Mouse (Mus musculus): Measurements from ENCODE around the gene Pros1.

The Pros1 gene

DNA sequence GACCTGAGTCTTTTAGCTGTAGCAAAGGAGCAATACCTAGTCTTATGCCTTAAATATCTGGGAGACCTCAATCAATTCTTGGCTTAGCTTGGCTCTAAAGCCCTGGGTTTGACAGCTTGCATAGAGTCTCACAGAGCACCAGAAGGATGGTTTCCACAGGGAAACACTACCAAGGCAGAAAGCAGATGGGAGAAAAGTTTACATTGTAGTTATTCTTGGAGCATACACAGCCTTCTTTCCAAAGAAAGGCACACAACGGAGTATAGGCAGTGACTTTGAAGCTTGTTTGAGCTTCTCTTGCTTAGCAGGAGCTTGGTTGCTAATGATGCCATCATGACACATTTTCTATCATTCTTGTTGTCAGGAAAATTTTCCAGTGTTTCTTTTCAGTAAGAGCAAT, 6.0 kb downstream of the Pros1 start:
- no peak for DNase-seq (ENCODE audit: low read depth, low spot score)

DNA sequence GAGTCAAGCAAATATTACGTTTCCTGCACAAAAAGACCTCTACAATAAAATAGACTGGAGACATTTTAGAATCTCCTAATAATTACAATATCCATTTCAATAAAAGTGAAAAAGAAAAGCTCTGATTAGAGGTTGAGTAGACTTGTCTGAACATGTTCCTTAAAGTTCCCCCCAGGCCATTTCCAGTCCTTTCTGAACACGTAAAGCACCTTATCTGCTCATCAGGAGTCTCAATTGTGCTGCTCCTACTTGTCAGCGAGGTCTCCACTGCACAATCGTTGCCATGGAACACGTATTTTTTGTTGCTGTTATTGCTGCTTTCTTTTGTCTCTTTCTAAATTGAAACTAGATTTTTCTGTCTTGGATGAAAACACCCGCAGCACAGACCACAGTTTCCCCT, 7.3 kb downstream of the Pros1 start:
- no peak for DNase-seq (ENCODE audit: low read depth, low spot score)

GRCm38 (mm10) chr16:62872688-62873117, 18.6 kb downstream of the Pros1 start:
- DNase-seq (ENCODE audit: low read depth, low spot score): no peak

DNA sequence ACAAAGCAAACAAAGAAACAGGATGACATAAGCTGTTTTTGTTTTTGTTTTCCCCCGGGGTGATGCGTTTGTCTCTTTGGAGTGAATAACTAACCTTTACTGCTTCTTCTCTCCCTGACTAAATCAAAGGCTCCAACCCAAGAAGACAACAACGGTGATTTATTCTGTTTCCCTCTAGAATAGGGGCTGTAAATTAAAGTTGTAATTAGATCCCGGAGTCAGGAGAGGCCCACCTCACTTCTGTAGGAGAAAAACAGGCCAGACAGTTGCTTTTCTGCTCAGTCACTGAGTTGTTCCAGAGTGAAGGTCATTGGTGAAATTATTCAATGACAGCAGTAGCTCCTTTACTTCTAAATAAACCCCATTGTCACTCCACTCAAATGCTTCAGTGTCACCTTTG, 19.1 kb downstream of the Pros1 start:
- DNase-seq (ENCODE audit: low read depth, low spot score): no peak

DNA sequence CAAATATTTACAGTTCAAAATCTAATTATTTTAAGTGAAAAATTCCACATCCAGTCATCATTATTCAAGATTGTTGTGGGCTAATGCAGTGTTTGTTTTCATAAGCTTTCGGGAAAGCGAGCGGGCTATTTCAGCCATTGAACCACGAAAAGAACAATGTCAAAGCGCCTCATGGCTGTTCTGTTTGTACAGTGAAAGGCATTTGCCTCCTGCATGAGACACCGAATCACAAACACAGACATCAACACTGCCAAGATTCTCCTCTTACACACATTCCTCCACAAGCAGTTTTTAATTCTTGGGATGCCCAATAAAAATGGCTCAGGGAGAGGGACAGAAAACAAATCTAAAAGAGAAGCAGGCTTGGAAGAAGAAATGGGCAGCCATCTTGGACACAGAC, 20.0 kb downstream of the Pros1 start:
- no peak for DNase-seq (ENCODE audit: low read depth, low spot score)

GRCm38 (mm10) chr16:62895824-62896223, 41.7 kb downstream of the Pros1 start:
- no peak for DNase-seq (ENCODE audit: low read depth, low spot score)

- DNase-seq (ENCODE audit: low read depth, low spot score): no peak
Measured at GRCm38 (mm10) chr16:62911364-62911763, 57.3 kb downstream of the Pros1 start.

DNA sequence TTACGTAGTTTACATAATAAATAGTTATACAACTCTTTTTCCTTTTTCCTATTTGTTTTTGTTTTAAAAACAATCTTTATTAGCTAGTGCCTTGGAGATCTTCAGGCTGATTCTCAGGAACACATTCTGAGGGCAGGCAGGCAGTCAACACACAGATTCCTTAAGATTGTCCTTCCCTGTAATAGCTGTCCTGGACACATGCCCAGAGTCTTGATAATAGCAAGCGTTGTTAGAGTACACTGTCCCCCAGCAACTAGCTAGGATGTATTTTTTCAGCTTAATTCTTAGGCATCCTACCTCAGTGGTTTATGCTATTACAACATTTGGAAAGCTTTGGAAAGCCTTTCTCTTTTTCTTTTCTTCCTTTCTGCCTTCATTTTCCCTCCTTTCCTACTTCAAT, 58.1 kb downstream of the Pros1 start:
- DNase-seq (ENCODE audit: low read depth, low spot score): no peak

DNA sequence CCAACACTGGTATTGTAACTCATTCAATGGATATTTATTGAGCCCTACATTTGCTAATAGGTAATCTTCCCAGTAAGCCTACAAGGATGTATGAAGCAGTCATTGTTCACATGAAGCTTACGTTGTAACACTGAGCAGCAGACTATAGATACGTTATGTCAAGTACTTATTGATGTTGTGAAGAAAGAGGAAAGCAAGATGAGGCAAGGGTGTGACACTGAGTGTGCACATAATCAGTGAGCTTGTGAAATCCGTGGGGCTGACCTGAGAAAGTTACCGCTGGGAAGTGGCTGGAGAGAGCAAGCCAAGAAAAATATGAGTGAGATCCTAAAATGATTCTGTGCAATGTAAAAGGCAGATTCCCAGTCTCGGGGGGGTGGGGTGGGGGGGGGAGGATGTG, 61.4 kb downstream of the Pros1 start:
- DNase-seq (ENCODE audit: low read depth, low spot score): no peak

DNA sequence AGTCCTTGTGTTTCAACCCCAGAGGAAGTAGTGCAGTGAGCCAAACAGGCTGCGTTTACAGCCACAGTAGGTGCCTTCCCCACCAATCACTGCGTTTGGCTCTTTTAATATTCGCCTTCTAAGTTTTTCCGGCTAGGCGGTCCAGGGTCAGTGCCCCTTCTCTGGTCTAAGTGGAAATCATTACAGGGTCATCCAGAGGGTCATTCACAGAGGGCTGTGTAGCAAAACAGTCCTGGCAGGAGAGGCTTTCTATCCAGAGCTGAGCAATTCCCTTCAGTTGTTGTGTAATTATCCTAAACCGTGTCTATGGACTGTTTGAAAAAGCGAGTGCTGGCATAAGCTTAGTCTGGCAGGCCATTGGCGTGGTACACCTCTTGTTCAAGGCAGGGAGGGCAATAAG, 68.1 kb downstream of the Pros1 start:
- no peak for DNase-seq (ENCODE audit: low read depth, low spot score)

DNA sequence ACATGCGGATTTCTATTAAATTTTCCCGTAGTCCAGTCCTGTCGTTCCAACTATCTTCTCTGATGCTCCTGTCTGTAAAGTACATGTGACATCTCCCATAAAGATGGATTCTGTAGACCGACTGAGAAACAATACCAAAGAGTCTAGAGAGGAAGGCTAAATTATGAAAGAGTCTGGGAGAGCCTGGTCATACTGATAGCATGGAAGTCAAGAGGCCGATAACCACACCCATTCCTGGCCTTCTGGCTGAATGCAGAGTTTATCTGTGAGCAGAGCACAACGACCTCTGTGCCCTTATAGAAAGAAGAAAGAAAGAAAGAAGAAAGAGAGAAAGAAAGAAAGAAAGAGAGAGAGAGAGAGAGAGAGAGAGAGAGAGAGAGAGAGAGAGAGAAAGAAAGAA, 77.2 kb downstream of the Pros1 start:
- DNase-seq (ENCODE audit: low read depth, low spot score): no peak

DNA sequence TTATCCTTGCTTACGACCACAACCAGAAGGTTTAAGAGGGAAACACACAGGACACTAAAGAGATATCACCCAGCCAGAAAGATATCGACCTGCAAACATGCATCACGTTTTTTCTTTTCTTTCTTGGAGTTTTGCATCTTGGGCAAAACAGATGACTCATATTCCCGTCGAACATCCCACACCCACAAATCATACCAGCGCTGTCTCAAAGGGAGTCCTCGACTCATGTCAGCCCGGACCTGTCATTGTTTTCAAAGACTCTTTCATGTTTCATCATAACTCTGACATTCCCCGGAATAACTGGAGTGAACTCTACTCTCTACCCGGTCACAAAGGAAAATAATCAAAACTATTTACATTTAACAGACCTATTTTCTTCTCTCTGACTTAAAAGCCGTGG, 82.2 kb downstream of the Pros1 start:
- no peak for DNase-seq (ENCODE audit: low read depth, low spot score)

- peak; percentile 40 for DNase-seq (ENCODE audit: low read depth, low spot score)
Measured at GRCm38 (mm10) chr16:62940388-62941003, 86.4 kb downstream of the Pros1 start.

DNA sequence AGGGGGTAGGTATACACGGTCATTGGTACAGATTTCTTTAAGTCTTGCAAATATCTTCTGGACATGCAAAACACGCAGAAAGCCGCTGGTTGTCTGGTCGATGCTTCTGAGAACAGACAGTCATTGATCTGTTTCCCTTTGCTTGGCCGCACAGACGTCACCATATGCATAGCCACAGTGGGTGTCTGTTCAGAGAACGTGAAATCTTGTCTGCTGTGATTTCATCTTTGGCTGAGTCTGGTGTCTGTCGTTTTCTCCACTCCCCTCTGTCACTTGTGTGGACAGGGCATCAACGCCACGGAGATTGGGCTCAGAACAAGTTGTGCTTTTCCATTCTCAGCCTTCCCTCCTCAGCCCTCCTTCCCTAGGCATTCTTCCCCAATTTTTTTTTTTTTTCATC, 87.7 kb downstream of the Pros1 start:
- DNase-seq (ENCODE audit: low read depth, low spot score): no peak

DNA sequence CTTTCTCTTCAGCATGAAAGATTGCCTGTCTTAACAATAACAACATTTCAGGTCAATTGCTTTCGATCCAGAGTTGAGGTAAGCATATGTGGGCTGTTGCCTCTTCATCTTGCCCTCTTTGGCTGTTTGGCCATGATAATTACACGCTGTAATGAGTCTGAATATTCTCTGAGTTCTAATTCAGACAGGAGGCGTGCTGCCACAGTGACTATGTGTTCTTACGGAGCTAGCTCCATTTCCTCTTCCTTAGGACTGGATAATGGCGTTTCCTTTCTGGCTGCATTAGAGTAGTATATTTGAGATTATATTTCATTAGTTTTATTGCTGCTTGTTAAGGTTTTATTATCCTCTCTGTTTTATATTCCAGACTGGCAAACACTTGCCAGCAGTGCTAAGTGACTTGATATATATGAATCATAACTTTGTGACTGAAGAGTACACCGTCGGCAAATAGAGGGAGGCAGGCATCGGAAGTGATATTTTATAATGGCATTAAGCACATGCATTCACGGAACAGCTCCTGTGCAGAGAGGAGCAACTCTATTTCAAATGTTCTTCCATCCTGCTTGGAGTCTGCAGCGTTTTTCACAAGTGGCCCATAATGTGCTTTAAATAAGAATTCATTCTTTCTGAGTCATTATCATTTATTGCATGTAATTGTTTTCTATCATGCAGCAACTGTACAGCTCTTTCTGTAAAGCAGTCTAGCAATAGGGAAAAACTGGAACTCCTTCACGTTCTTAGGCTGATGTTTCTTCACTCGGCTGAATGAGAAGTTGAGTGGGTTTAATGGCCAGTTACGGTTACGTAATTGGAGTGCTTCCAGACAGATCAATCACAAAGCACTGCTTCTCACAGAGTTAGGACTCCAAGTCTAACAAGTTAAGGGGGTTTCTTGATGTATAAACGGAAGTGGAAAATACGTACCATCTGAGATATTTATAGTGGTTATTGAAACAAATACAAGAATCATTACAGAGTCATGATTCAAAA, 88.6 kb downstream of the Pros1 start:
- DNase-seq (ENCODE audit: low read depth, low spot score): no peak

- DNase-seq (ENCODE audit: low read depth, low spot score): no peak
Measured at GRCm38 (mm10) chr16:62958485-62958884, 104.4 kb downstream of the Pros1 start.

DNA sequence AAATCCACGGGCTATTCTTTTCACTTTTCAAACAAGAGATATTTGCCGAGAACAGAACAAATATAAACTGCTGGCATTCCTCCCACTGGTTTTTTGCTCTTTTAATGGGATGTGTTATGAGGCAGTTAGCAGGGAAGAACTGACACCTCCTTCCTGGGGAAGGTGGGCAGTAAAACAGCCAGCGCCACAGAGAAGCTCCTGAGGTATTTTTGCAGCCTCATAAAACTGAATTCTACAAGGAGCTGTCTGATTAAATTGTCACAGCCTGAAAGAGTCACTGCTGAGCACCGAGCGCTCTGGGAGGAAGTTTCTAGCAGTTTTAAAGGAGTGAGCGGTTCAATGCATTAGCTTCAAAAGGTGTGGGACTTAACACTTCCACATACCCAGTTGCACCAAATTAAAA, 110.3 kb downstream of the Pros1 start:
- DNase-seq (ENCODE audit: low read depth, low spot score): no peak

- DNase-seq (ENCODE audit: low read depth, low spot score): no peak
Measured at GRCm38 (mm10) chr16:62971673-62972332, 117.7 kb downstream of the Pros1 start.

GRCm38 (mm10) chr16:62974926-62975325, 120.8 kb downstream of the Pros1 start:
- DNase-seq (ENCODE audit: low read depth, low spot score): no peak
